Comparison of ENCODE assay signal across 8 mouse cellular contexts in genomic region chr12:104851711-104852508, GRCm38 (mm10). TPM values are rescaled to one million over a fixed set of nuclear protein-coding genes. Genes with fewer than 3 reads are reported as not detected.
DNase-seq lines count a peak whose midpoint lies in the region; ATAC-seq lines count a peak whose summit lies in the region.

No protein-coding gene starts in this region.

- H3K27me3 ChIP-seq in forebrain, embryonic 13.5 days = no peaks in the 10 kb centered on the region
- H3K27me3 ChIP-seq in hindbrain, embryonic 11.5 days (ENCODE audit: control insufficient read depth, insufficient read depth, low read length) = no peaks in the 10 kb centered on the region
- H3K27me3 ChIP-seq in midbrain, embryonic 10.5 days (ENCODE audit: low read depth, poor library complexity, severe bottlenecking) = 0 out of 2 replicates have a peak, but pooled peaks cover under 1% of the 10 kb centered on the region

- no peak overlapping the region for H3K9ac ChIP-seq in forebrain, embryonic 13.5 days
- no peak overlapping the region for H3K9ac ChIP-seq in hindbrain, embryonic 11.5 days (ENCODE audit: low read depth, low read length)

- peak; percentile 81 for DNase-seq in ES-CJ7 (ENCODE audit: low read depth, low spot score)
- peak; percentile 61 to 81 for DNase-seq in adrenal gland, adult (ENCODE audit: inconsistent age in 2 of 2, low spot score in 1 of 2)
- peak; percentile 69 for DNase-seq in hindbrain, embryonic 11.5 days (ENCODE audit: low spot score)
- peak; percentile 11 to 63 for DNase-seq in layer of hippocampus, postnatal 36 days
- peak; percentile 60 for DNase-seq in midbrain, embryonic 10.5 days (ENCODE audit: low spot score)
- peak; percentile 79 for DNase-seq in yolk sac, embryonic 10.5 days (ENCODE audit: low spot score)

- no peaks in the 10 kb centered on the region for H3K4me1 ChIP-seq in forebrain, embryonic 13.5 days
- no peaks in the 10 kb centered on the region for H3K4me1 ChIP-seq in hindbrain, embryonic 11.5 days (replicated peaks; ENCODE audit: control insufficient read depth, insufficient read depth, low read length)
- peaks cover 23% of the 10 kb centered on the region for H3K4me1 ChIP-seq in midbrain, embryonic 10.5 days

- H3K27ac ChIP-seq in forebrain, embryonic 13.5 days = no peak overlapping the region
- H3K27ac ChIP-seq in hindbrain, embryonic 11.5 days (ENCODE audit: low read depth, low read length) = no peak overlapping the region
- 0 out of 2 replicates have a peak overlapping the region, but pooled peaks have one; percentile 23 for H3K27ac ChIP-seq in midbrain, embryonic 10.5 days (replicated peaks)

- H3K9me3 ChIP-seq in forebrain, embryonic 13.5 days (replicated peaks) = no peaks in the 10 kb centered on the region
- no peaks in the 10 kb centered on the region for H3K9me3 ChIP-seq in hindbrain, embryonic 11.5 days (ENCODE audit: control insufficient read depth, low read length)
- H3K9me3 ChIP-seq in midbrain, embryonic 10.5 days (replicated peaks) = no peaks in the 10 kb centered on the region

- H3K4me2 ChIP-seq in forebrain, embryonic 13.5 days = peak overlapping the region; percentile 15
- no peak overlapping the region for H3K4me2 ChIP-seq in hindbrain, embryonic 11.5 days (replicated peaks; ENCODE audit: low read depth, low read length)

- 32% methylated on average over 16 of the region's 16 CpGs for WGBS in forebrain, embryonic 13.5 days
- WGBS in hindbrain, embryonic 11.5 days = 31% methylated on average over 16 of the region's 16 CpGs
- WGBS in midbrain, embryonic 10.5 days = 36% methylated on average over 16 of the region's 16 CpGs

- ATAC-seq in forebrain, embryonic 13.5 days = peak; percentile 71
- peak; percentile 69; the same call in 1 of the 2 replicates for ATAC-seq in hindbrain, embryonic 11.5 days (ENCODE audit: low FRiP score)
- no peak for ATAC-seq in inflammation-experienced regulatory T-cells, adult 6 months

- no peak overlapping the region for H3K4me3 ChIP-seq in forebrain, embryonic 13.5 days
- H3K4me3 ChIP-seq in hindbrain, embryonic 11.5 days (ENCODE audit: low read depth, low read length) = no peak overlapping the region
- H3K4me3 ChIP-seq in midbrain, embryonic 10.5 days = peak overlapping the region; percentile 23; the same call in 1 of the 2 replicates

- H3K36me3 ChIP-seq in forebrain, embryonic 13.5 days (ENCODE audit: poor library complexity, severe bottlenecking) = no peaks in the 10 kb centered on the region
- no peaks in the 10 kb centered on the region for H3K36me3 ChIP-seq in hindbrain, embryonic 11.5 days (ENCODE audit: control insufficient read depth, insufficient read depth, low read length)
- no peaks in the 10 kb centered on the region for H3K36me3 ChIP-seq in midbrain, embryonic 10.5 days

RNA-seq across cellular contexts. Expression of gene Clmn, which starts 13.0 kb away (rescaled TPM):
- polyA plus RNA-seq in forebrain, embryonic 13.5 days (2015; fragmentation: Nextera tagmentation; extraction: Ambion mirVana) = 0.75 and 0.83 TPM in 2 replicates
- 2.8 and 4.3 TPM in 2 replicates for polyA plus RNA-seq in hindbrain, embryonic 11.5 days (2014; fragmentation: Nextera tagmentation; extraction: Ambion mirVana)
- 100 to 1,000 TPM in 1 of 2 experiments, 10 to 100 TPM in 1; 91.9 to 104 TPM for total RNA-seq in layer of hippocampus, postnatal 36 days (2021)
- polyA plus RNA-seq in midbrain, embryonic 10.5 days (2016; fragmentation: Nextera tagmentation; extraction: Ambion mirVana) = 1.7 and 1.9 TPM in 2 replicates
- polyA plus RNA-seq in inflammation-experienced regulatory T-cells, adult 6 months (2017; shearing (Covaris generic)) = under 1 TPM in 2 of 3 experiments, not detected in 1; 0.04 to 0.19 TPM
